Mouse (Mus musculus): ENCODE data around the gene Wdr95. TPM values are rescaled to one million over a fixed set of nuclear protein-coding genes. Genes with fewer than 3 reads are reported as not detected.

The Wdr95 gene
- polyA plus RNA-seq (2012; rRNA removed): 0.40 and 0.49 TPM in 2 replicates

GRCm38 (mm10) chr5:149527999-149528729, at the start of gene Wdr95:
Wdr95 (plus strand) TSS chr5:149528679.
- 90% methylated on average over 29 of the region's 29 CpGs for WGBS
- TF ChIP-seq CTCF (IDR thresholded peaks at IDR 0.05; ENCODE audit: extremely low read depth, insufficient read depth, insufficient read length, insufficient replicate concordance): no peak
- TF ChIP-seq POLR2A (IDR thresholded peaks at IDR 0.05; ENCODE audit: low read depth, low read length): no peak
- H3K4me3 ChIP-seq (ENCODE audit: extremely low read depth, insufficient read depth, insufficient read length): no peak within 1 kb of the TSS
- no peaks in the 10 kb centered on the region for H3K27me3 ChIP-seq (ENCODE audit: control insufficient read depth, insufficient read depth, low read length)
- no peaks in the 10 kb centered on the region for H3K36me3 ChIP-seq (ENCODE audit: control insufficient read depth, insufficient read depth, low read length)
- no peak within 1 kb of the TSS for H3K27ac ChIP-seq (ENCODE audit: insufficient read depth, low read length)
- no peak for DNase-seq (ENCODE audit: low read depth in 1 of 2, low spot score in 2 of 2)
- no peaks in the 10 kb centered on the region; the same call in 1 of the 2 replicates for H3K4me1 ChIP-seq (ENCODE audit: control insufficient read depth, insufficient read depth, insufficient read length)

- H3K4me1 ChIP-seq (ENCODE audit: control insufficient read depth, insufficient read depth, insufficient read length): no peaks in the 10 kb centered on the region
- no peaks in the 10 kb centered on the region for H3K27me3 ChIP-seq (ENCODE audit: control insufficient read depth, insufficient read depth, low read length)
- H3K27ac ChIP-seq (ENCODE audit: insufficient read depth, low read length): no peak overlapping the region
- DNase-seq (ENCODE audit: low read depth in 1 of 2, low spot score in 2 of 2): no peak
- WGBS: 92% methylated on average over 7 of the region's 7 CpGs
- no peaks in the 10 kb centered on the region for H3K36me3 ChIP-seq (ENCODE audit: control insufficient read depth, insufficient read depth, low read length)
- H3K4me3 ChIP-seq (ENCODE audit: extremely low read depth, insufficient read depth, insufficient read length): no peak overlapping the region
- TF ChIP-seq POLR2A (IDR thresholded peaks at IDR 0.05; ENCODE audit: low read depth, low read length) (no peak), CTCF (IDR thresholded peaks at IDR 0.05; ENCODE audit: extremely low read depth, insufficient read depth, insufficient read length, insufficient replicate concordance) (no peak)
Measured at GRCm38 (mm10) chr5:149481920-149482319, 46.6 kb upstream of the Wdr95 start.

GRCm38 (mm10) chr5:149483321-149484052, 45.0 kb upstream of the Wdr95 start:
- DNase-seq (ENCODE audit: low read depth in 1 of 2, low spot score in 2 of 2): no peak

GRCm38 (mm10) chr5:149484270-149484669, 44.2 kb upstream of the Wdr95 start:
- no peak overlapping the region for H3K4me3 ChIP-seq (ENCODE audit: extremely low read depth, insufficient read depth, insufficient read length)
- 83% methylated on average over 12 of the region's 12 CpGs for WGBS

More at GRCm38 (mm10) chr5:149483321-149484052, 45.0 kb upstream of the Wdr95 start:
- no peaks in the 10 kb centered on the region for H3K36me3 ChIP-seq (ENCODE audit: control insufficient read depth, insufficient read depth, low read length)
- no peaks in the 10 kb centered on the region for H3K27me3 ChIP-seq (ENCODE audit: control insufficient read depth, insufficient read depth, low read length)
- H3K27ac ChIP-seq (ENCODE audit: insufficient read depth, low read length): no peak overlapping the region
- WGBS: 68% methylated on average over 12 of the region's 12 CpGs
- H3K4me3 ChIP-seq (ENCODE audit: extremely low read depth, insufficient read depth, insufficient read length): no peak overlapping the region
- TF ChIP-seq POLR2A (IDR thresholded peaks at IDR 0.05; ENCODE audit: low read depth, low read length): no peak
- TF ChIP-seq CTCF (IDR thresholded peaks at IDR 0.05; ENCODE audit: extremely low read depth, insufficient read depth, insufficient read length, insufficient replicate concordance): peak; percentile 26; the same call in 1 of the 2 replicates
- H3K4me1 ChIP-seq (ENCODE audit: control insufficient read depth, insufficient read depth, insufficient read length): no peaks in the 10 kb centered on the region

GRCm38 (mm10) chr5:149485447-149485846, 43.0 kb upstream of the Wdr95 start:
- Histone ChIP-seq H3K4me3 (ENCODE audit: extremely low read depth, insufficient read depth, insufficient read length) (no peak overlapping the region), H3K4me1 (ENCODE audit: control insufficient read depth, insufficient read depth, insufficient read length) (no peaks in the 10 kb centered on the region)
- WGBS: 88% methylated on average over 6 of the region's 6 CpGs

More at GRCm38 (mm10) chr5:149484270-149484669, 44.2 kb upstream of the Wdr95 start:
- DNase-seq (ENCODE audit: low read depth in 1 of 2, low spot score in 2 of 2): no peak
- no peak overlapping the region for H3K27ac ChIP-seq (ENCODE audit: insufficient read depth, low read length)
- no peaks in the 10 kb centered on the region for H3K36me3 ChIP-seq (ENCODE audit: control insufficient read depth, insufficient read depth, low read length)
- H3K4me1 ChIP-seq (ENCODE audit: control insufficient read depth, insufficient read depth, insufficient read length): no peaks in the 10 kb centered on the region
- H3K27me3 ChIP-seq (ENCODE audit: control insufficient read depth, insufficient read depth, low read length): no peaks in the 10 kb centered on the region
- TF ChIP-seq CTCF (IDR thresholded peaks at IDR 0.05; ENCODE audit: extremely low read depth, insufficient read depth, insufficient read length, insufficient replicate concordance) (no peak), POLR2A (IDR thresholded peaks at IDR 0.05; ENCODE audit: low read depth, low read length) (no peak)

GRCm38 (mm10) chr5:149488360-149489021, 40.0 kb upstream of the Wdr95 start:
- DNase-seq (ENCODE audit: low read depth in 1 of 2, low spot score in 2 of 2): no peak
- WGBS: 60% methylated on average over 11 of the region's 11 CpGs
- Histone ChIP-seq H3K4me1 (ENCODE audit: control insufficient read depth, insufficient read depth, insufficient read length) (no peaks in the 10 kb centered on the region), H3K27me3 (ENCODE audit: control insufficient read depth, insufficient read depth, low read length) (no peaks in the 10 kb centered on the region), H3K4me3 (ENCODE audit: extremely low read depth, insufficient read depth, insufficient read length) (no peak overlapping the region), H3K36me3 (ENCODE audit: control insufficient read depth, insufficient read depth, low read length) (no peaks in the 10 kb centered on the region), H3K27ac (ENCODE audit: insufficient read depth, low read length) (no peak overlapping the region)
- no peak for TF ChIP-seq CTCF (IDR thresholded peaks at IDR 0.05; ENCODE audit: extremely low read depth, insufficient read depth, insufficient read length, insufficient replicate concordance)
- no peak for TF ChIP-seq POLR2A (IDR thresholded peaks at IDR 0.05; ENCODE audit: low read depth, low read length)

More at GRCm38 (mm10) chr5:149485447-149485846, 43.0 kb upstream of the Wdr95 start:
- Histone ChIP-seq H3K27me3 (ENCODE audit: control insufficient read depth, insufficient read depth, low read length) (no peaks in the 10 kb centered on the region), H3K36me3 (ENCODE audit: control insufficient read depth, insufficient read depth, low read length) (no peaks in the 10 kb centered on the region), H3K27ac (ENCODE audit: insufficient read depth, low read length) (no peak overlapping the region)
- no peak for TF ChIP-seq CTCF (IDR thresholded peaks at IDR 0.05; ENCODE audit: extremely low read depth, insufficient read depth, insufficient read length, insufficient replicate concordance)
- no peak for DNase-seq (ENCODE audit: low read depth in 1 of 2, low spot score in 2 of 2)
